Mouse (Mus musculus) hindbrain, embryonic 15.5 days (tissue): ENCODE data around the gene Chid1. TPM values are rescaled to one million over a fixed set of nuclear protein-coding genes. Genes with fewer than 3 reads are reported as not detected.

ENCODE experiments used
- ATAC-seq: fragments of 200-750 bp; cut with Nextera tagmentation; 2 replicates; pipeline ENCODE4 v1.8.0; 2017; ENCODE audit warnings: low read depth, moderate number of reproducible peaks, moderate TSS enrichment; ENCODE audit not compliant: low FRiP score
- H3K27ac ChIP-seq: fragments of 300-500 bp; sonication (generic); replicated peaks from 2 replicates; pipeline ENCODE4 v1.5.1; 2015; ENCODE audit warnings: mild to moderate bottlenecking, inconsistent platforms
- H3K27me3 ChIP-seq: fragments of 300-500 bp; sonication (generic); 2 replicates; pipeline ENCODE4 v1.6.1; 2015; ENCODE audit warnings: control low read depth, inconsistent platforms
- H3K36me3 ChIP-seq: fragments of 300-500 bp; sonication (generic); 2 replicates; pipeline ENCODE4 v1.6.1; 2015; ENCODE audit warnings: control low read depth, inconsistent platforms
- H3K4me1 ChIP-seq: fragments of 300-500 bp; sonication (generic); replicated peaks from 2 replicates; pipeline ENCODE4 v1.6.1; 2015; ENCODE audit warnings: control low read depth, inconsistent platforms
- H3K4me2 ChIP-seq: fragments of 300-500 bp; sonication (generic); 2 replicates; pipeline ENCODE4 v1.6.1; 2015; ENCODE audit warnings: moderate library complexity, mild to moderate bottlenecking, inconsistent platforms
- H3K4me3 ChIP-seq: fragments of 300-500 bp; sonication (generic); 2 replicates; pipeline ENCODE4 v1.5.1; 2015; ENCODE audit warnings: mild to moderate bottlenecking, inconsistent platforms
- H3K9ac ChIP-seq: fragments of 300-500 bp; sonication (generic); 2 replicates; pipeline ENCODE4 v1.6.1; 2015; ENCODE audit warnings: inconsistent platforms
- H3K9me3 ChIP-seq: fragments of 300-500 bp; sonication (generic); 2 replicates; pipeline ENCODE4 v1.6.1; 2016; ENCODE audit warnings: control low read depth, inconsistent platforms
- WGBS: fragments of 180-500 bp; shearing (Covaris S2); methylation state at CpG from one replicate; pipeline ENCODE4 v1.1.7; 2015; 5-methylcytosine and 5-hydroxymethylcytosine counted together
- polyA plus RNA-seq: library from polyadenylated mRNA; unstranded; fragments of >200 nt; fragmentation: Nextera tagmentation; extraction: Ambion mirVana; gene quantifications from 2 replicates; pipeline ENCODE4 v1.2.1, GENCODE M21; 2015

Gene Chid1
- polyA plus RNA-seq, 1 experiment from 2014 or later: 49.0 TPM

DNA sequence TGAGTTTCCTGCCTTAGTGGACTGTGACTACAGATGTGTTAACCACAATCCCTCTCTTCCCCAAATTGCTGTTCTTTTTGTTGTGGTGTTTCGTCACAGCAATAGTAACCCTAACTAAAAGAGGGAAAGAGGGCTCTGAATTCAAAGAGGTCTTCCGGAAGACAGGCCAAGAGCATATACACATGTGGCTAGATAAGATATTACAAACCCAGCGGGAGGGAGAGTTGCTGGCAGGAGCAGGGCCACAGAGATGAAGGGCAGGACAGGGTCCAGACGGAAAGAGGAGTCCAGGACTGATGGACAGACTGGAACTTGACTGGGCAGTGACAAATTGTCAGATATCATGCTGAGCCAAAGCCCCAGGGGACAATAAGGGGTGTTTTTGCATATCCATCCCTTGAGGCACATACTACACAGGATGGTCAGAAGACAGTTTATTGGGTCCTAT lies 18.7 kb upstream of the Chid1 start:
- peaks cover 10% of the 10 kb centered on the region for H3K4me1 ChIP-seq
- no peaks in the 10 kb centered on the region for H3K27me3 ChIP-seq
- 69% methylated on average over 4 of the region's 4 CpGs for WGBS

DNA sequence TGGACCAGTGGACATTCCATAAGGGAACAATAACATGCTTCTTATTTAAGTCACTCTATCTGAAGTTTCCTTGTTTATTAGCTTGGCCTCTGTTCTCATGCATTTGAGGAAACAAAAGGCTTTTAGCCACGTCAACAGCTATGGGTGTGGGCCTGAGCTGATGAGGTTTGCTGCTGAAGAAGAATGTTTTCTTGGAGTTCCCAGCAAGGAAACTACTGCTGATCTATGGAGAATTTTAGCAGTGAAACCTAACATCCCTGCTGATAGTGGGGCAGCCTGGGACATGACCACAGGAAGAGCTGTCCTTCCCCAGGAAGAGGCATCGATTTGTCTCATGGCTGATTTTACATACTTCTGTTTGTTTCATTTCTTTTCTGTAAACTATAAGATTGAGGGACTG lies 10.8 kb upstream of the Chid1 start:
- Histone ChIP-seq H3K4me1 (no peaks in the 10 kb centered on the region), H3K9ac (no peak overlapping the region), H3K4me2 (no peak overlapping the region), H3K4me3 (no peak overlapping the region), H3K27me3 (no peaks in the 10 kb centered on the region), H3K27ac (no peak overlapping the region), H3K9me3 (no peaks in the 10 kb centered on the region), H3K36me3 (no peaks in the 10 kb centered on the region)
- ATAC-seq: no peak
- 78% methylated on average over 2 of the region's 2 CpGs for WGBS

More for the DNA sequence above, 18.7 kb upstream of the Chid1 start:
- H3K4me2 ChIP-seq: no peak overlapping the region
- no peak overlapping the region for H3K27ac ChIP-seq
- no peak for ATAC-seq
- H3K9me3 ChIP-seq: no peaks in the 10 kb centered on the region
- no peaks in the 10 kb centered on the region for H3K36me3 ChIP-seq
- no peak overlapping the region for H3K4me3 ChIP-seq
- no peak overlapping the region for H3K9ac ChIP-seq

DNA sequence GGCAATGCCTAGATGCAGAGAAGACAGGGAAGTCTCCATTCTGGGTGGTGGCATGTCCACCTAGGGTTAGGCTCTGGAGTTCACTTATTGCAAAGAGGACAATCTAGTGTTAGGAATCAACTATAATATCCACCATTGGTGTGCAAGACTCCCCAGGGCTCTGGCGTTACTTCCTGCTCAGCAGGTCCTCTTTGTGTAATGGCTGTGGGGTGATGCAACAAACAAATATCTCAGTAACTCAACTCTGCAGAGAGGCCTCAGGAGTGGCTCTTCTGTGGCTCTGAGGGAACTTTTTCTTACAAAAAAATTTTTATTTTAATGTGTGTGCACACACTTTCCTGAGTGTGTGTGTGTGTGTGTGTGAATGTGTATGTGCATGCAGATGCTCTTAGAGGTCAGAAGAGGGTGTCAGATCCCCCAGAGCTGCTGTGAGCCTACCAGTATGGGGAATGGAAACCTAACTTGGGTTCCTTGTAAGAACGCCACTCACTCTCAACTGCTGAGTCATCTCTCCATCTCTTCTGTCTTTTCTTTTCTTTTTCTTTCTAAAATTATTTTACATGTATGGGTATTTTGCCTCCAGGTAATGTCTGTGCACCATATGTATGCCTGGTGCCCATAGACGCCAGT lies 9.9 kb upstream of the Chid1 start:
- WGBS: 88% methylated on average over 3 of the region's 3 CpGs
- H3K36me3 ChIP-seq: no peaks in the 10 kb centered on the region
- no peak overlapping the region for H3K4me2 ChIP-seq
- no peak for ATAC-seq
- H3K27me3 ChIP-seq: no peaks in the 10 kb centered on the region
- no peak overlapping the region for H3K9ac ChIP-seq
- H3K27ac ChIP-seq: no peak overlapping the region
- no peaks in the 10 kb centered on the region for H3K4me1 ChIP-seq
- no peaks in the 10 kb centered on the region for H3K9me3 ChIP-seq
- H3K4me3 ChIP-seq: no peak overlapping the region

DNA sequence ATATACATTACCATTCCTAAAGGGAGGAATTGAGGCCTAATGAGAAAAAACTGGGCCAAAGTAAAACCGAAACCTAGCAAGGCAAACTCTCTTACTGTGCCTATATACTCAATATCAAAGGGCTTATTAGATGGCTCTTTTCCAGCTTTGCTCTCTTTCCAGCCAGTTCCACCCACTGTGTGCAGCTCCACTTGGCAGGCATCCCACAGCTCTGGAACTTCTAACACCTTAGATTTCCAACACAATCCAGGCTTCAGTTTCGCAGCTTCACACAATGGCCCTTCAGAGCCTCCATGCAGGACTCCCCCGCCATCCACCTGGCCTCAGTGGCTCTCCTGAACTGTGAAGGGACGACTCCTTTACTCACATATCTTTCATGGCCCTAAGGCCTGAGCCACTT lies 5.0 kb upstream of the Chid1 start:
- ATAC-seq: no peak
- no peak overlapping the region for H3K4me2 ChIP-seq
- peaks cover 9% of the 10 kb centered on the region for H3K4me1 ChIP-seq
- H3K9me3 ChIP-seq: no peaks in the 10 kb centered on the region
- H3K27ac ChIP-seq: no peak overlapping the region
- H3K9ac ChIP-seq: no peak overlapping the region
- H3K4me3 ChIP-seq: no peak overlapping the region
- H3K36me3 ChIP-seq: no peaks in the 10 kb centered on the region
- 69% methylated on average over 4 of the region's 4 CpGs for WGBS
- no peaks in the 10 kb centered on the region for H3K27me3 ChIP-seq

DNA sequence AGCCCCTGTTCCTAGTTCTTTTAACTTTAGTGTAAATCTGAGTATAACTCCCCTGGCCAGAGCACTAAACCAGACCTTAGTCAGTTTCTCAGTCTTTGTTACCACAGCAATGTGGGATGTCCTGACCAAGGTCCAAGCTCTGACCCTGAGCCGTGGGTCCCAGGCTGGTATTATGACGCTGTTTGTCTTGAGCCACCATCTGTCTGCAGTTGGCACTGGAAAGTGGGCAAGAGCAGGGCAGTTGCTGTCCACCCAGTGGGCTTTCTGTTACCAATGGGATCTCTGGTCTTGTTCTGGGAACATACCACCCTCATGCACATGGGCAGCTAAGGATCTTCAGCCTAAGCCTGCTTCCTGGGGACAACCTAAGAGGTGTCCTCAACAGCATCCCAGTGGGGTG lies 2.9 kb upstream of the Chid1 start:
- no peak overlapping the region for H3K27ac ChIP-seq
- H3K36me3 ChIP-seq: no peaks in the 10 kb centered on the region
- no peaks in the 10 kb centered on the region for H3K27me3 ChIP-seq
- no peak overlapping the region for H3K4me2 ChIP-seq
- peaks cover 21% of the 10 kb centered on the region for H3K4me1 ChIP-seq
- no peak for ATAC-seq
- WGBS: 87% methylated on average over 2 of the region's 2 CpGs
- no peaks in the 10 kb centered on the region for H3K9me3 ChIP-seq
- no peak overlapping the region for H3K4me3 ChIP-seq
- no peak overlapping the region for H3K9ac ChIP-seq

DNA sequence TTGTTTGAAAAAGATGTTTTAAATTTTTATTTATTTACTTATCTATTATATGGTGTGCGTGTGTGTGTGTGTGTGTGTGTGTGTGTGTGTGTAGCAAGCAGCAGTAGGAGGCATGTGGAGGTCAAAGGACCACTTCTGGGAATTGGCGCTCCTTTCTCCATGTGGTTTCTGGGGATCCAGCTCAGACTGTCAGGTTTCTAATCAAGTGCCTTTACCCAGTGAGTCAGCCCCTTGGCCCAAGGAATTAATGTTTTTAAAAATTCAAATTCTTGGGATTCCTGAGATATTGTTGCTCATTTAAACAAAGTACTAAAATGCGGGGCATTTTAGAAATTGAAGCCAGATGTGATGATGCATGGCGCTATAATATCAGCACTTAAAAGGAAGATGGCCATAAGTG lies 2.0 kb upstream of the Chid1 start:
- 90% methylated on average over 4 of the region's 4 CpGs for WGBS

DNA sequence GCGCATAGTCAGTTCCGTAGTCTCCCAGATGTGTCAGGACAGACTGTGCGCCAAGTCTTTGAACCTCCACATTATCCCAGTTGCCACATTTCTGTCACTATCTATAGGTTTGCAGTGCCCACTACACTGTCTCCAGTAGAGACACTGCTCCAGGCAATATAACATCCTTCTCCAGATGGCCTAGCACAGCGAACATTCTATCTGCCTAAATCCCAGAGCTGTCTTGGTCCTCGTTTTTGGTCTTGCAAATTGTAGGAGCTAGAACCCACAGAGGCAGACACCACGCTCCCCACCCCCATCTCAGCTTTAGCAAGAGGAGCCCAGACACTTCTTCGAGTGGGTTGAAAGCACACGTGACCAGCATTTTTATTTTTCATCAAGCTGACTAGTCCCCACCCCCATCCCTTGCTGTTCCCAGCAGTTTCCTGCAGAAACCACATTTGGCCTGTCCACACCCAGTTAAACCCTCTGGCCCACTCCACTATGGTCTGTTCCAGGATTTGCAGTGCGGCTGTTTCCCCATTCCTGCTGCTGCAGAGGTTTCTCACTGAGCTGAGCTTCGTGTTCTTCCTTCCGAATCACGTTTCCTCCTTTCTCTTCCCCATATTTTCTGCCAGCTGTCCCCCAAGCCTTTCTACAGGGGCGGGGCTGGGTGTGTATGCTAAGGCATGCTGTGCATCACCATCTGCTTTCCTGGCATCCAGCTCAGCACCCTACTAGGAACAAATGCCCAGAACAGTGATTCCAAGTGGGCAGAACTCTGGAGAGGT lies 840 bp upstream of the Chid1 start:
- Histone ChIP-seq H3K9ac (peak overlapping the region; percentile 50), H3K4me1 (peaks cover 21% of the 10 kb centered on the region), H3K36me3 (no peaks in the 10 kb centered on the region), H3K4me2 (peak overlapping the region; percentile 77), H3K27ac (peak overlapping the region; percentile 78), H3K27me3 (no peaks in the 10 kb centered on the region), H3K9me3 (no peaks in the 10 kb centered on the region), H3K4me3 (peak overlapping the region; percentile 64)
- 50% methylated on average over 13 of the region's 13 CpGs for WGBS
- peak; percentile 38 for ATAC-seq

More for the DNA sequence above, 2.0 kb upstream of the Chid1 start:
- Histone ChIP-seq H3K27ac (no peak overlapping the region), H3K27me3 (no peaks in the 10 kb centered on the region), H3K4me3 (no peak overlapping the region), H3K4me2 (no peak overlapping the region), H3K36me3 (no peaks in the 10 kb centered on the region), H3K9me3 (no peaks in the 10 kb centered on the region), H3K9ac (no peak overlapping the region), H3K4me1 (peaks cover 21% of the 10 kb centered on the region)
- ATAC-seq: no peak

DNA sequence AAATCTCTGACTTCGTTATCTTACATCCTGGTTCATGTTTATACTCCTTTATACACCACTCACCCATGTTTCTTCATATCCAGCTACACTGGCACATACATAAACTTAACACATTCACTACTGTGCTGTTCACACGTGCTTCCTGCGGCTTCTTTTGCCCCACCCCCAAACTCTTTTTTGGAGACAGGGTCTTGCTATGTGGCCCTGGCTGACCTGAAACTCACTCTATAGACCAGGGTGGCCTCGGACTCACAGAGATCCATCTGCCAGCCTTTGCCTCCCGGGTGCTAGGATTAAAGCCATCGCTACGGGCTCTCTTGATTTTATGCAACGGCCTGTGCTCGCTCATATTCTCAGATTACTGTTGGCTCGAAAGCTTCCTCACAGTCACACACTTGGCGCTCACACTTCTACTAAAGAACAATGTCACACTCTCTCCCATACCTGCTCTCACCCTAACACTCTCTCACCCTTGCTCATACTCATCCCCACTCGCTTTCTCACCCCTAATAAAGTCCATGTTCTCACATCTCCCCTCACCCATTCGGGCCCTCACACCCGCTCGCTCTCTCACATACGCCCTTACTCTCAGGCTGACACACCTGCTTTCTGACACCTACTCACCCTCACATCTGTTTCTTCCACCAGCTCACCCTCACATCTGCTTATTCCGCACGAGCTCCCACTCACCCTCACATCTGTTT lies 653 bp downstream of the Chid1 start:
- Histone ChIP-seq H3K36me3 (no peaks in the 10 kb centered on the region), H3K4me1 (peaks cover 21% of the 10 kb centered on the region), H3K9ac (peak overlapping the region; percentile 64), H3K4me3 (peak overlapping the region; percentile 64), H3K4me2 (peak overlapping the region; percentile 77), H3K27me3 (no peaks in the 10 kb centered on the region), H3K27ac (peak overlapping the region; percentile 87), H3K9me3 (no peaks in the 10 kb centered on the region)
- WGBS: 18% methylated on average over 18 of the region's 18 CpGs
- peak; percentile 45; the same call in 1 of the 2 replicates for ATAC-seq

DNA sequence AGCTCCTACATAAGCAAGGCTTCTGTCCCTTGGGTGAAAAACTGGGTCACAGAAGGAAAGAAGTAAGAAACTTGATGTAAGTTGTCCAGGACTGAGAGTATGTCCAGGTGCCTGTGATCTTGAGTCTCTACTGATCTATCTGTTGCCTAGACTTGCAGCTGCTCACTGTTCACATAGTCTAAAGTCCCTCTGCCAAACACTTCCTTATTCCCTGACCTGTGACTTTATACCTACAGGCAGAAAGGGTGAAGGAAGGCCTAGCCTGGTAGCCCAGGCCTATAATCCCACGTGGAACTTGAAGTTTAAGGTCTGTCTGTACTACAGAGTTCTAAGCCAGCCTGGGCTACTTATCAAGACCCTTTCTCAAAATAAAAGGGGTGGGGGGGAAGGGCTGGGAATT lies 4.1 kb downstream of the Chid1 start:
- no peak overlapping the region for H3K4me3 ChIP-seq
- no peaks in the 10 kb centered on the region for H3K27me3 ChIP-seq
- H3K36me3 ChIP-seq: peaks cover 5% of the 10 kb centered on the region
- H3K9me3 ChIP-seq: no peaks in the 10 kb centered on the region
- 79% methylated on average over 1 of the region's 1 CpGs for WGBS
- H3K4me1 ChIP-seq: peaks cover 18% of the 10 kb centered on the region
- H3K9ac ChIP-seq: no peak overlapping the region
- no peak for ATAC-seq
- H3K4me2 ChIP-seq: no peak overlapping the region
- no peak overlapping the region for H3K27ac ChIP-seq

DNA sequence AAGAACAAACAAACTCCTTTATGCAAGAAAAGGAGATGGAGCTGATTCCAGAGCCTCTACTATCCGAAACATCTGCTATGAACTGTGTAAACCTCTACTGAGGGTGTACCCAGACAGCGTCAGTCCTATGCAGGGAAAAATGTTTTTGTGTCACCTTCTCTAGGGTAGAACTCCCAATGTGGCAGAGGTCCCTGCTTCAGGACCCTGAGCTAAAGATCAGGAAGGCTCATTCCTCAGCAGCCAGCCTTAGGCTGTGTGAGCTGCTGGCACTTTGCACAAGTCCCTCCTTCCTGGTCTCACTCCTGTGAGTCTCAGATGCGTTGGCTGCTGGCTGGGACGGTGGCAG lies 14.1 kb downstream of the Chid1 start:
- H3K27ac ChIP-seq: no peak overlapping the region
- no peak overlapping the region for H3K9ac ChIP-seq
- WGBS: 87% methylated on average over 4 of the region's 4 CpGs
- H3K9me3 ChIP-seq: no peaks in the 10 kb centered on the region
- no peak overlapping the region for H3K4me2 ChIP-seq
- peaks cover 22% of the 10 kb centered on the region for H3K36me3 ChIP-seq
- no peaks in the 10 kb centered on the region for H3K27me3 ChIP-seq
- H3K4me1 ChIP-seq: no peaks in the 10 kb centered on the region
- ATAC-seq: peak; percentile 43; the same call in 1 of the 2 replicates
- no peak overlapping the region for H3K4me3 ChIP-seq

DNA sequence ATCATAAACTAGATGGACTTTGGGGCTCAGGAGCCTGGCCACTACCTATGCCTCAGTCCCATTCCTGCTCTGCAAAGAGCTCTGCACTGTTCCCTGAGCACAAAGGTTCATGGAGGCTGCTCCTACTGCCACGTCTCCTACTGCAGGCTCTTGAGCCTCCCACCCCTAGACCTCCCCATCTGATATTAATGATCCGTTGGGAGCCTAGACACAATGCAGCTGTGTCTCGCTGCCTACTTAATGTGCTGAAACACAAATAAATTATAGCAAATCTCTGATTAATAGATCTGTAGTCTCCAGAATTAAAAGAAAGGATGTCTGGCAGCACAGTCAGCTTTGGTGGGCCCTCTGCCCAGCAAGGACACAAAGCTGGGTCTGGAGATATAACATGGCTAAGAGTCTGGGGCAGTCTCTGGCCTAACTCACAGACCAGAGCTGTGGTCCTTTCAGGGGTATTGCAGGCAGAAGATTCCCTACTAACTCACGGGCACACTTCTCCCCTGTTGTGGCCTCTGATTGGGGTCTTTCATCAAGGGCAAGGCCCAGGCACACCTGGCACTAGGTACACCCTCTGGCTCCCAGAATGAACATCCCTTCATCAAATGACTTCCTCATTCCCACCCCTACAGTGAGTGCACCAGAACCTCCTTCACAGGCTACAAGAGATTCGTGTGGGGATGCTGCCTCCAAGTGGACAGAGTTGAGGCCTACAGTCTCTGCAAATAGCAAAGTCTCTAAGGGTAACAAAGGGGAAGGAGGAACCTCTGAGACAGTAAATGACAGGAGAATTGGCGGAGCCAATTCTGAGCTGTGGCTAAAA lies 14.7 kb downstream of the Chid1 start:
- 45% methylated on average over 6 of the region's 6 CpGs for WGBS
- H3K27me3 ChIP-seq: no peaks in the 10 kb centered on the region
- H3K4me1 ChIP-seq: no peaks in the 10 kb centered on the region
- no peak overlapping the region for H3K4me3 ChIP-seq
- peak; percentile 90 for ATAC-seq
- H3K4me2 ChIP-seq: no peak overlapping the region
- H3K36me3 ChIP-seq: peaks cover 18% of the 10 kb centered on the region
- no peaks in the 10 kb centered on the region for H3K9me3 ChIP-seq
- no peak overlapping the region for H3K9ac ChIP-seq
- H3K27ac ChIP-seq: no peak overlapping the region
